Mouse (Mus musculus) layer of hippocampus, adult 8-10 months (tissue): ENCODE data around the gene Thrb. TPM values are rescaled to one million over a fixed set of nuclear protein-coding genes. Genes with fewer than 3 reads are reported as not detected.

Experiments used
- DNase-seq, 2 experiments: peaks; one replicate each; pipeline ENCODE4 v3.0.0; 2022; ENCODE audit warnings: low spot score in 2 of 2
- total RNA-seq, 4 experiments: library from RNA; stranded (reverse); gene quantifications; 2 replicates each; pipeline ENCODE4 v1.2.4; 2022

The Thrb gene
- total RNA-seq, 4 experiments from 2014 or later, result 51.1 to 64.3 (median 52.5) TPM

DNA sequence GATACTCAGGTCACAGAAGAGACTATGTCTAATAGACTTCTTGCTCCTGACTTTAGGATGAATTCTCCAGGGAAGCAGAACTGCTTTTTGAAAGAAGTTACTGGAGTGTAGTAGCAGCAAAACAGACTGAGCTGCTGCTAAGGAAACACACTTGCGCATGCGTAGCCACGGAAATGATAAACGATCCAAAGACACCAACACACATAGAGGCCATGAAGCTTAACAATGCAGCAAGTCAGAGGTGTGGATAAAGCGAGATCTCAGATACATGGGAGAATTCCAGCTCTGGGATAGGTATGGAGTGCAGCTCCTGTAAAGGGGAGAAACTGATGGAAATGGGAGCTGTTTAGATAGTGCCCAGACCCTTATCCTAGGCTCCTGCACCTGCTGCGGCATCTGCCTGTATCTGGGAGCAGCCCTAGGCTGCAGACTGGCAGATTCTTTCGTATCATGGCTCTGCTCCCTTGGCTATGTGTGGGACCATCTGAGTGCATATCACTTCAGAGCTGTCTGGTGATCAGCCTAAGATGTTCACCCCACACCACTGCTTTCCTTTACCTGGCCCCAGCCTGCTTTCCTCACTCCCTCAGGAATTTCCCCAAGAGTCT, 53.3 kb downstream of the Thrb start:
- DNase-seq, result peak in 1 of 2 experiments; percentile 23

DNA sequence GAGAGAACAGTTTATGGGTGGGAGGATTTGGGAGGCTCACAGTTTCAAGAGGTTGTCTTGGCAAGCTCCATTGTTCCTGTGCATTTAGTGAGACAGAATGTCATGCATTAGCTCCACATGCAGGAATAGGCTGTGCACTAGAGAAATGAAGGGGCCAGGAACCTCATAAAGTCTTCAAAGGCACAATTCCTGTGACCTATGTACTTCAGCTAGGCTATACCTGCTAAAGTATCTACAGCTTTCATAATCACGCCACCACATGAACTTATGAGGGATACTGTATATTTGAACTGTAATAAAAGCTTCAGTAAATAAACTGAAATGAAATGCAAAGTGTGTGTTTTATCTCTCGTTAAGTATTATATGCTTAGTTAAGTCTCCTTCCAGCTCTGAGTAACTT, 59.4 kb downstream of the Thrb start:
- no peak for DNase-seq

DNA sequence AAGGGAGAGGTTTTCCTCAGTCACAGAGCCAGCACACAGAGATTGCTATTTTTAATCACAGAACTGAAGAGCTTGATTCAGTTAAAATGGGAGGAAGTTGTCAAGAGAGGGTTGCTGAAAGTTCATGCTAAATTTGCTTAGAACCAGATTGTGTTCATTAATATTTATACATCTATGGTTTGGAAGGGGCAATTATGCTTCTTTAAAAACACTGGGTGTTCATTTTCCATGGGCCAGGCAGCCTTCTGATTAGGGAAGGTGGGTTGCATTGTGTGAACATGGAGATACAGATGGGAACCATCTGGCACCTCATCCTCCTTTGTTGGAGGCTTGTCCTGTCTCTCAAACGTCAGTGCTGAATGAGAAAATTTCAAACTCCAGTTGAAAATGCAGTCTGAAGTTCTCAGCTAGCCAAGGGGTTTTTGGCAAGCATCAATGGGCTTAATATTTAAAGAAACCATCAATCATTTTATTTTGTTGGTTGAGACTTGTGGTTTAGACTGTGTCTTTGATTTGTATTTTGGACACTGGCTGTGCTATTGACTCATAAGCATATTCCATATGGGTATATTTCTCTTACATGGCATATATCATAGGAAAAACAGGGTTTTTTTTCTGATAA, 62.9 kb downstream of the Thrb start:
- peak; percentile 68 to 72 for DNase-seq

DNA sequence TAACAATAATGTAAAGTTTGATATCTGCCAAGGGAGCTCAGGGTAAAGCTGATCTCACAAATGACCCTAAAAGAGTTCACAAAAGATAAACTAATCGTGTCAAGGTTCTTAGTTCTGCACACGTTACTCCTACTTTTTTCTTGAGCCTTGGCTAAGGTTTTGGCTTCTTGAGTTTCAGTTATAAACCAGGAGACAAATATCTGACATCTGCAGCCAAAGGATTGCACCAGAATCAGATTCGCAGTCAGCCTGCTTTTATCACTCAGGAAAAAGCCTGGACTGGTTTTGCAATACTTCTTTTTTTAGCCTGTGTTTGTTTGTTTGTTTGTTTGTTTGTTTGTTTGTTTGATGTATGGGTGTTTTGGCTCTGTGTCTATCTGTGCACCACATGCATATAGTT, 64.5 kb downstream of the Thrb start:
- no peak for DNase-seq

DNA sequence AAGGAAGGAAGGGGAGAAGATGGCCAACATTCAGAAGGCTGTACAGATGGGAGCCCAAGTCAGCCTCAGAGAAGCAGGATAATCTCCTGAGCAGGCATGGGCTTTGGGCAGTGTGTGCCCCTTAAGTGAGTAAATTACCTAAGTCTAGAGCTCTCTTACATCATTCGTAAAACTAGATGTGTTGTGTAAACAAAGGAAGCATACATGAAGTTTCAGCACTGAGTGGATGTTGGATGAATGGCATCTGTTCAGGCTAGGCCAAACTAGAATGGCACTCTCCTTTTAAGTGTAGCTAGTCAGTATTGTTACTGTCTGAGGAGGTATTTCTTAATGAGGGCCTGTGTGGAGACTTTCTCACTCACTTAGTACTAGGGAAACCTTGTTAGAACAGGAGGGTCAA, 66.8 kb downstream of the Thrb start:
- DNase-seq, result no peak

DNA sequence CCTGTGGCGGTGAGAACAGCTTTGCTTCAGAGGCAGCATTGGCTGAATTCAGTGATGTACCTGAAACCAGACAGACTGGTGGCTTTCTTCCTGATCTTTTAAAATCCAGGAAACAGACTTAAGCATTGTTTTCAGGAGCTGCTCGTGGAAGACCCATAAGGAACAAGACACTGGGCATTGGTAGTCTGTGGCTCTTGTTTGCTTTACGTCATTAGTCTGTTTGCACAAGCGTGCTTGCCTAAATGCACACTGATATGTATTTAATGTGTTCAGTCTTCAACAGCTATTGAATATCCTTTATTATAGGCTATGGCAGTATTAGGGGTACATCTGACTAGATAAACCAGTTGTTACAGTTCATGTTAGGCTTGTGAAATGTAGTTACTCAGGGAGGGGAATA, 67.8 kb downstream of the Thrb start:
- no peak for DNase-seq

DNA sequence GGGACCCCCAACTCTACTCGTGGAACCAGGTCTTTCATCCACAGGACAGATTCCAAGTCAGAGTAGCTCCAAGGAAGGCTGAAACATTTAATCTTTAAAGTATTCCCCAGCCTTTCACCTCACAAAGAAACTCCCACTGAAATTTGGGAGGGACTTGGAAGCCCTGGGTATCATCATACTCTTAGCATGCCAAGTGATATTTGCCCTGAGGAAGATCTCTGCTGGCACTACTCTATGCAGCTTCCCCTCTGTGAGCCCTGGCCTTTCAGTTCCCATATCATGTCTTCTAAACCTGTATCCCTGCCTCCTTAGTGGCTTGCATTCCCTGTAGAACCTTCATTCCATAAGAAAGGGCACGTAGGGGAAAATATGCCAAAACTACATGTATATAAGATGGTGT, 68.8 kb downstream of the Thrb start:
- DNase-seq, result no peak

DNA sequence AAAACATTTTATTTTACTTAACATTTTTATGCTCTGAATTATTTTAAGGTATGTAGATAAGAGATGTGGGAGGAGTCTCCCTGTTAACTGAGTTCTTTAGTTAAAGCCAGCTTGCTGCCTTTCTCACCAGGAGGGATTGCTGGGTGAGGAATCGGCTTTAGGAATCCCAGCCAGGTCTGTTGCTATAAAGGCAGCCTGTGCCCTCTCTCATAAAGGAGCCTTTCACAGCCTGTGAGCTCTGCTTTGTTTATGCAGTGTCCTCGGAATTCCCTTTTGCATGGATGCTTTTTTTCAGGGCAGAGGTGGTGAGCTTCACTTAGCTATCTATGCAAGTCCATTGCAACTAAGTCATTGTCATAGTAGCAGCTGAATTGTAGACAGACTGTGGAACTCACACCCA, 71.0 kb downstream of the Thrb start:
- no peak for DNase-seq

DNA sequence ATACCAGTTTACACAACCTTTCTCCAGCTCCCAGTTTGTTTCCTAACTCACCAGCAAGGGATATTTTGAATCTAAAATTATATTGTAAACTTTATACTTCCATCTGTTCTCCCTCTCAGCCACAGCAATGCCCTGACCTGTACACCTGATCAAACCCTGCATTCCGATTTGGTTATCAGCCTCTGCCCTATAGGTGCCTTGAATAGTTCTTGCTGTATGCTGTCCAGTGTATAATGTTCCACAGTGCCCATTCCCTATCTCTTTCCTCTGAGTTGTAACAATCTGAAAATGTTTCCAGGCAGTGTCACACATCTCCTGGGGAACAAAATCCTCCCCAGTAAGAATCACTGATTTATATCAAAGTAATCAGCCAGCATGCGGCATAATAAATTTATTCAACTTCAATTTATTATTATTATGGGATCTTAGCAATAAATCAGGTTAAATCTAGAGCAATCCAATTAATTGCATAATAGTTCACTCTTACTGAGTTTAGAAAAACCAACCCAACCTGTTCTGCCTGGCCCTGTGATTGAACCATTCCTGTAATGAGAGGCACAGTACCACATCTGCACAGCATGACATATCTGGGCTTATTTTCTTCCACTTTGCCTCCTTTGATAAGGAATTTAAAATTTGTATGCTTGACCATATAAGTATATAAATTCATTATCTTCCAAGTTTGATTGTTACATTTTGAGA, 73.2 kb downstream of the Thrb start:
- no peak for DNase-seq

DNA sequence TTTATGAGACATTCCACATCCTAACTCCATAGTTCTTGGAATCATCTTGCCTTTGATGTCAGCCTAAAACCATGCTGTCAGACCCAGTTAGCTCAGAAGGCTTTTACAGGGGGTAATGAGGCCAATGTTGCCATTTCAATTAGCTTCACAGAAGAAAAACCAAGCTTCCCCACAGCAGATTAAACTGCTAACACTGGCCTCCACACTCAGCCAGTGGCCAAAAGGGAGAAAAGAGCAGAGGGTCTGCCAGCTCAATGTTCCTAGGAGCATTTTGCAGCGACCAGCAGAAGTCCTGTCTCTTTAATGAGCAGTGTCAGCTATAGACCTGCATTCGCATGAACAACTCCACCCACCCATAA, 73.7 kb downstream of the Thrb start:
- no peak for DNase-seq

DNA sequence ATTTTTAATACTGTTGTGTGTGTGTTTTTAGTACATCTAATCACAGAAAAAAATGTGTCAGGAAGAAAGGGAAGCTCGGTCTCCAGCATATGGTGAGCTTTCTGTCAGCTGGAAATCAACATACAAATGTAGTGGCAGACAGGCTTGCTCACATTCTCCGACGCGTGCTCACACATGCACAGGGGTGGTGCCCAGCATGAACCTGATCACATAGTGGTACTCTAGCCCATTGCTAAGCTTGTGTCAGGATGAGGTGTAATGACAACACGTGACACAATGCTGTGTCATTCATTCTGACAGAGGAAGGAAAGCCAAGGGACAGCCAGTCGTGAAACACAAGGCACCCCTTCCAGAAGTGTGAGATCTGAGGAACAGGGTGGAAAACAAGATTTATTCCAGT, 75.4 kb downstream of the Thrb start:
- DNase-seq, result no peak

DNA sequence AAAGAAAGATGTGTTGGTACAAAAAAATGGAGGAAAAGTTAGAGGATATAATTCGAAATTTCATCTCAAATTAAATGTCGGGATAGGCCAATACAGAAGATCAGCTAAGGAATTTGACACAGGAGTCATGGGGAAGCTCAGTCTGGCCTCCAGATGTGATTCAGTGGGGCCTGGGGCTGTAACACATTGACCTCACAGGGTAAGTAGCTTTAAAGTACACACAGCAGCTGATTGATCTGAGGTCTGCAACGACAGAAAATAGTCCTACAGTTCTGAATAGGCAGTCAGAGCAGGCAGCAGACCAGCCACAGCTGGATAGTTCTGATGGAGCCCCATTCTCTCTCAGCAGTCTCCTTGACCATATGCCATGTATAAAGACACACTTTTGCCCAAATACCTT, 80.8 kb downstream of the Thrb start:
- no peak for DNase-seq

DNA sequence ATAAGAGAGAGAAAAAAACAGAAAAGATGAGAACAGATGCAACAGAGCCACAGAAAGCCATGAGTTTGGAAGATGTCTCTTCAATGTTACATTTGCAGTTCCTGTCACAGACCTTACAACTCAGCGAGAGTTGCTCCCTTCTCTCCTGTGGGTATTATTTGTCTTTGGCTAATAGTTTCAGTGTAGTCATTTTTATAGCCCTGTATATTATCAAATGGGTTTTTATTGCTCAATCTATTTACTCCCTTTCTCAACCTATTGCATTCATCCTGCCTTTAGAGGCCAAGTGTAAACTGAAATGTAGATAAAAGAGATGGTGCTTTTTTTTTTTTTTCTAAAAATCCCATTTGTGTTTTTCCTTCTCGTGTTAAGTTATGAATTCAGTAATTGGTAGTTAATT, 82.2 kb downstream of the Thrb start:
- DNase-seq, result no peak

DNA sequence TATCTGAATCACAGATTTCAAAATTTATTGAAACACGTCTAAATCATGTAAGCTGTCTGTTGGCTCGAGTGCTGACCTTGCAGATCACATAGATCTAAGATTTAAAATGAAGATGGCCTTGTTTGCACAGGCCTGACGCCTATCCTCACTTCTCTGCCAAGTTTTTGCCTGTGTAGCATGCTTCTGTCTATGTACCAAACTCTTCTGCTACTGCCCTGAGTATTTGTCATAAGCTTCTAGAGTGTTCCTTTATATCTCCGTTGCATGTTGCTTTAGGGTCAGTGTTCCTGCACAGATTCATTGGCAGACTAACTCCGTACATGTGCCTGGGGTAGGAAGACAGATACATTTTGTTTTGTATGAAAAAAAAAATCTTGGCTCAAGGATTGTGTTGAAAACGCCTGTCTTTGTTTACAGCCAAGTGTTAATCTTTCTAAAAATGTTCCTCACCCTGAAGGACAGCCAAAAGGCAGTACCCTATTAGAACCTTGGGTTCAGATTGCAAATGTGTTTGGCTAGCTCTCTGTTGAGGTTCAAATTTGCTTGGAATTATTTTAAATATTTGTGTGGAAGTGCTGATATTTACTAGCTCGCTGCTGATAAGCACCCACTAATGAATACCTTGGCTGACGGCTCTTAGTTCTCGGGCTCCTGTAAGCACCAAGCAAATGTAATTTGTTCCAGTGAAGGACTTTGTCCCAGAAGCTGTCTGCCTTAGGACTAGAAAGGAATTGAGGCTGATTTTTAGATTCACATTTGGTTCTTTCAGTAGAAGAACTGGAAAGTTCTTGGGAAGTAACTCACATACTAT, 83.0 kb downstream of the Thrb start:
- no peak for DNase-seq

DNA sequence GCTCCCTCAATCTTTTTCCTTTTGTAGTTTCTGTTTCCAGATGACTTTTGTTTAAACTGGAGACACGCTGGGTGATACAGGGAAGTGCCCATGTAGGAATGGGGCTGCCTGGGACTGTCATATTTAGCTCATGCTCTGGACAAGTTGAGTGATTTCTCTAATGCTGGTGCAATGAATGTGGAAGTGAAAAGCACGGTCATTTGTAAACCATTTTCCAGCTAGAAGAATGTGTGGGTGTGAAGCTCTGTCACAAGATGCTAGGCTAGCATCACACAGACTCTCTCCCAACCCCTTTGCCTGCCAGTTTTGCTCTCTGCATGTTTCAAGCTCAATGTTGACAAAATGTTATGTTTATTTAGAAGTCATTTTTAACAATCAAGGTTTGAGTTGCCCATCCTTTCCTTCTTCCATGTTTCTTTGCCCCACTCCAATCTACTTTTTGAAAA, 83.7 kb downstream of the Thrb start:
- no peak for DNase-seq

DNA sequence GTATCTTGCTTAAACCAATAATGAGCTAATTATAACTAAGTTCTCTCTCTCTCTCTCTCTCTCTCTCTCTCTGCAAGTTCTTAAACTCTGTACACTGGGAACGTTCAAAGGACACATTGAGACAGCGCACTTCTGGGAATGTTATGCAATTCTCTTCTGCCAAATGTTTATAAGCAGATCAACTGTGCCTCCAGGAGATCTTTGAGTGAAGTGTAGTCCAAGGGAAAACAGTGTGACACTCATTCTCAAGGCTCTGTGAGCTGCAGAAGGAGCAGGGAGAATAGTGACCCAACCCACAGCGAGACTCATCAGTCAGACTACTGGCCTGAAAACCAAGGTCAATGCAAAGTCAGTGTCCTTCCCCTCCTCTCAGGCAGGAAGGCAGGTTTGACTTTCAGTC, 87.9 kb downstream of the Thrb start:
- no peak for DNase-seq

DNA sequence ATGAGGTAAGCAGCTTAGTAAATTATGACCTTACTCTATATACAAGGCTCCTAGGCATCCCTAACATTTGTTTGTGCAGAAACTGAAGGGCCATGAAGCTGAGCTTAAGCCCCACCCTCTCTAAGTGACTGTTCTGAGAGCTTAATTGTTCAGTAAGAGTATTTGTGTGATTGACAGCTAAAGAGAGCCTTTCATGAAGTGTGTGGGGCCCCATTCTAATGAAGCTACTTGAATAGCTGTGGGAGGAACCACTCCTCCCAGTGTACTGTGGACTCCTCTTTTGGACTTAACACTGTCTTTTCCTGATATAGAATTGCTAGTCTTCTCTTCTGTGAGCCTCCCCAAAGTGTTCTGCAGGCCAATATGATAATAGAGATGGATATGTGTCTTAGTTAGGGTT, 88.9 kb downstream of the Thrb start:
- no peak for DNase-seq

DNA sequence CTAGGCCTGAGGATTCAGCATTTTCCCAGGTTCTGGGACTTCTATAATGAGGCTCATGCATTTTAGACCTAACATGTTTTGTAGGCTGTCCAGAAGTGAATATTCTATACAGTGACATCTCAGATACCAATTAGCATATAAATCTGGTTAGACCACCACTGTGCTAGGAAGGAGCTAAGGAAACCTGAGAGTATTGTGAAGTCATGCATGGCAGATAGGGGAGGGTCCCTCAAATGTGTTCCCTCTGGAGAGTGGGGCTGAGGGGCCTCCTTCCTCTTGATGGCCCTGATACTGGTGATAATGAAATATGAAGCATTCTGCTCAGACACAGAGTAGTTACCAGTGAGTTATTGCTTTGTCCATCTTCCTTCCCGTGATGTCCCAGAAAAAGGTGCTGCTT, 91.8 kb downstream of the Thrb start:
- no peak for DNase-seq

DNA sequence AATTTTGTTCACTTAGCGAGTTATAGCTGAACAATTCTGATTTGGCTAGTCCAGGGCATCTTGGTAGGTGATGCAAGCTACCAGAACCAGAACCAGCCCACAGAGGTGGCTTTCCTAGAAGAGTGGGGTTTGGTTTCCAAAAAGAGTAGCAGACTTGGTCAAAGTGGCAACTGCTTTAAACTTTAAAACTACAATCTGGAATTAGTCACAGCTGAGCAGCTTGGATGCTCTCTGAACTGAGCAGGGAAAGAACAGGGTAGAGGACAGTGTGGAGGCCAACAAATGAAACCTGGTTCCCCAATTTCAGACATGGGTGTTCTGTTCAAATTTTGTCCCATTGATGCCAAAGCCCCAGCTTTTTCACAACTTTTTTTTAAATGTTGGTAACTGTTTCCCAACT, 93.4 kb downstream of the Thrb start:
- no peak for DNase-seq

DNA sequence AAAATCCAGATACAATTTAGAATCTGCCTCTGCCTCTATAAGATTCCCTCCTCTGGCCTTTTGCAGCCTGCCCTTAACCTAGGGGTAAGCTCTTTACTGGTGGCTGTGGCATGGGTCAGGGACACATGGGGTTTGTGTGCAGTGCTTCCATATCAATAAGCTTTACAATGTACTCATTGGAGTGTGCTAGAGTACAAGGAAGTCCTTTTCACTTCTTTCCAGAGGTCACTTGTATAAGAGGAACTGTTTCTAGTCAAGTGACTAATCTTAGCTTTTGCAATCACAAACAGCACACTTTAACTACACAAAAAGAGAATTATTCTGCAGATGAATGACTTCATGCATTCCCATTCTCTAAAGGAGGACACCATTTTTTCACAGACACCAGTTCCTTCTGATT, 96.7 kb downstream of the Thrb start:
- no peak for DNase-seq

DNA sequence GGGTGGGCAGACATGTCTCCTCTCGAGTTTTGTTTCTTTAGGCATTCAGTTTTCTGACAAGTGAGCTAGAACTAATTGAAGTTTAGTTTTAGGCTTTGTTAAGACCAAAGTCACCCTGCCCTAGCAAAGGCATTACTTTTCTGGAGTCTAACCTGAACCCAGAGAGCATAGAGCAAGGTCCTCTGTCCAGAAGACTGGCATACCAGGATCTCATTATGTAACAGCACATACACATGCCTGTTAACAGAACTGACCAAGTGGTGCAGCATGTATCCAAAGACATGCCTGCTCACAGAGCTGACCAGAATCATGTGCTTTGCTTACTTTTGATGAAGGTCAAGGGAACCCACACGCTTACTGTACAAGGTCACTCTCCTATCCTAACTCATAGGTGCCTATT, 107.9 kb downstream of the Thrb start:
- no peak for DNase-seq

DNA sequence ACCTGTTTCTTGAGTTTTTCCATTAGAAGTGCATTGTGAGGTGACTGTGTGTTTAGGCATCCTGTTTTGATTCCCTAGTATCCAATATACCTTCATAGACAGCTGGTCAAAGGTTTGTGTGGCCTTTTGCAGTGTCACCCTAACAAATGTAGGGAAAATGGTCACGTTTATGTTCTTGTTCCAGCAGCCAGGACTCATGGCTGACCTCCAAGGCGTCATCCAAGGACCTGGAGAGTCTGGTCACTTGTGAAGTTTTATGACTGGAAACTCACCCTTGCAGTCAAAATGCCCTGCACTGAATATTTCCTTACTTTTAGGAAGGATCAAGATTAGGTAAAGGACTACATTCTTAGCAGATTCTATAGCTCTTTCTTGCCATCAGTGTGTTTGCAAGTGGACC, 114.3 kb downstream of the Thrb start:
- DNase-seq, result no peak
